Mouse (Mus musculus) G1E (cell line): ENCODE measurements around the gene Epo. TPM values are rescaled to one million over a fixed set of nuclear protein-coding genes. Genes with fewer than 3 reads are reported as not detected.

Experiments used
- ATAC-seq: 2 replicates; pipeline ENCODE4 v1.8.0; 2016; ENCODE audit warnings: mild to moderate bottlenecking; ENCODE audit not compliant: insufficient number of reproducible peaks, poor library complexity, low FRiP score, severe bottlenecking; ENCODE audit errors: extremely low read depth
- DNase-seq: peaks from one replicate; pipeline ENCODE4 v3.0.0; 2012; ENCODE audit warnings: low spot score
- H3K27me3 ChIP-seq: 2 replicates; pipeline ENCODE4 v1.6.1; 2012; ENCODE audit warnings: mild to moderate bottlenecking, low read length, inconsistent platforms; ENCODE audit not compliant: insufficient read depth
- H3K36me3 ChIP-seq: replicated peaks from 2 replicates; pipeline ENCODE3; 2012; ENCODE audit warnings: mild to moderate bottlenecking, inconsistent platforms
- H3K4me1 ChIP-seq: 2 replicates; pipeline ENCODE4 v1.6.1; 2012; ENCODE audit warnings: low read depth, low read length, inconsistent platforms, mixed read lengths; ENCODE audit not compliant: insufficient read depth
- H3K4me3 ChIP-seq: 2 replicates; pipeline ENCODE4 v1.5.1; 2012; ENCODE audit warnings: low read depth, mild to moderate bottlenecking, inconsistent platforms, low read length, moderate library complexity, mixed read lengths
- H3K9me3 ChIP-seq: replicated peaks from 2 replicates; pipeline ENCODE4 v1.6.1; 2012; ENCODE audit warnings: inconsistent platforms
- CTCF ChIP-seq: IDR thresholded peaks from 2 replicates; pipeline ENCODE4 v1.5.1; 2012; ENCODE audit warnings: low read depth, low read length, inconsistent platforms, mixed read lengths
- GATA1 ChIP-seq: IDR thresholded peaks from 2 replicates; pipeline ENCODE4 v1.6.1; 2012; ENCODE audit warnings: borderline replicate concordance, low read length, inconsistent platforms, mixed read lengths
- GATA2 ChIP-seq: IDR thresholded peaks from 2 replicates; pipeline ENCODE4 v1.6.1; 2012; ENCODE audit warnings: low read depth, low read length, inconsistent platforms, borderline replicate concordance
- POLR2AphosphoS5 ChIP-seq: IDR thresholded peaks from 2 replicates; pipeline ENCODE4 v1.6.1; 2012; ENCODE audit warnings: low read depth, low read length, inconsistent platforms; ENCODE audit not compliant: insufficient replicate concordance
- TAL1 ChIP-seq: conservative IDR thresholded peaks from 2 replicates; pipeline ENCODE4 v1.6.1; 2012; ENCODE audit warnings: low read depth, low read length, inconsistent platforms, mixed read lengths
- polyA plus RNA-seq: library from polyadenylated mRNA; stranded (reverse); fragments of >175 nt; gene quantifications from 2 replicates; pipeline ENCODE4 v1.2.3, GENCODE M21; 2012
- total RNA-seq, 2 experiments: library from RNA; stranded (forward) in 1 of 2; stranded (reverse) in 1 of 2; fragments of 200-1000 nt in 1 of 2; fragments of >200 nt in 1 of 2; fragmentation: Nextera tagmentation in 1 of 2; gene quantifications; 2 replicates each; pipeline ENCODE4 v1.2.3; 2014 to 2017

The Epo gene
- total and polyA plus RNA-seq, 3 experiments, result not detected

- Histone ChIP-seq H3K4me3 (no peak overlapping the region), H3K36me3 (no peaks in the 10 kb centered on the region), H3K9me3 (no peaks in the 10 kb centered on the region; the same call in 1 of the 2 replicates), H3K27me3 (peaks cover 34% of the 10 kb centered on the region), H3K4me1 (no peaks in the 10 kb centered on the region; the same call in 1 of the 2 replicates)
- DNase-seq (no peak), ATAC-seq (no peak)
- no peak for TF ChIP-seq POLR2AphosphoS5
- no peak for TF ChIP-seq GATA2
- TF ChIP-seq CTCF, result no peak
- TF ChIP-seq TAL1, result no peak
- TF ChIP-seq GATA1, result no peak
Measured at GRCm38 (mm10) chr5:137491559-137491958, 41.5 kb downstream of the Epo start.

GRCm38 (mm10) chr5:137487616-137488015, 45.4 kb downstream of the Epo start:
- no peaks in the 10 kb centered on the region; the same call in 1 of the 2 replicates for H3K4me1 ChIP-seq
- peaks cover 40% of the 10 kb centered on the region for H3K27me3 ChIP-seq
- H3K9me3 ChIP-seq, result no peaks in the 10 kb centered on the region; the same call in 1 of the 2 replicates
- no peaks in the 10 kb centered on the region for H3K36me3 ChIP-seq
- H3K4me3 ChIP-seq, result no peak overlapping the region
- TF ChIP-seq GATA2 (no peak), GATA1 (no peak), POLR2AphosphoS5 (no peak), CTCF (no peak), TAL1 (no peak)
- ATAC-seq (no peak), DNase-seq (no peak)

- Histone ChIP-seq H3K4me1 (peaks cover 2% of the 10 kb centered on the region; the same call in 1 of the 2 replicates), H3K27me3 (peaks cover 37% of the 10 kb centered on the region), H3K9me3 (no peaks in the 10 kb centered on the region; the same call in 1 of the 2 replicates), H3K4me3 (no peak overlapping the region), H3K36me3 (no peaks in the 10 kb centered on the region)
- no peak for DNase-seq
- no peak for ATAC-seq
- TF ChIP-seq POLR2AphosphoS5, result no peak
- TF ChIP-seq GATA1, result no peak
- TF ChIP-seq TAL1, result no peak
- TF ChIP-seq CTCF, result no peak
- TF ChIP-seq GATA2, result no peak
Measured at GRCm38 (mm10) chr5:137485851-137486155, 47.2 kb downstream of the Epo start.

GRCm38 (mm10) chr5:137485071-137485850, 47.8 kb downstream of the Epo start:
- Histone ChIP-seq H3K36me3 (no peaks in the 10 kb centered on the region), H3K27me3 (peaks cover 40% of the 10 kb centered on the region), H3K4me3 (no peak overlapping the region), H3K4me1 (peaks cover 2% of the 10 kb centered on the region; the same call in 1 of the 2 replicates), H3K9me3 (no peaks in the 10 kb centered on the region; the same call in 1 of the 2 replicates)
- no peak for ATAC-seq
- TF ChIP-seq GATA2 (no peak), TAL1 (no peak), CTCF (no peak), POLR2AphosphoS5 (no peak), GATA1 (no peak)
- DNase-seq, result no peak

GRCm38 (mm10) chr5:137481897-137482296, 51.1 kb downstream of the Epo start:
- Histone ChIP-seq H3K4me1 (peaks cover 2% of the 10 kb centered on the region; the same call in 1 of the 2 replicates), H3K27me3 (peaks cover 45% of the 10 kb centered on the region), H3K9me3 (no peaks in the 10 kb centered on the region), H3K36me3 (no peaks in the 10 kb centered on the region), H3K4me3 (no peak overlapping the region)
- DNase-seq (no peak), ATAC-seq (no peak)
- TF ChIP-seq GATA1 (no peak), CTCF (no peak), GATA2 (no peak), TAL1 (no peak)

GRCm38 (mm10) chr5:137481138-137481537, 51.9 kb downstream of the Epo start:
- peaks cover 46% of the 10 kb centered on the region for H3K27me3 ChIP-seq
- no peak overlapping the region for H3K4me3 ChIP-seq
- peaks cover 2% of the 10 kb centered on the region; the same call in 1 of the 2 replicates for H3K4me1 ChIP-seq
- ATAC-seq (no peak), DNase-seq (peak; percentile 37)
- no peaks in the 10 kb centered on the region for H3K9me3 ChIP-seq
- H3K36me3 ChIP-seq, result no peaks in the 10 kb centered on the region
- peak; percentile 59 for TF ChIP-seq CTCF
- no peak for TF ChIP-seq GATA1
